Mouse (Mus musculus): ENCODE results near the gene Bricd5. TPM values are rescaled to one million over a fixed set of nuclear protein-coding genes. Genes with fewer than 3 reads are reported as not detected.
"Not testable (repeated sequence)": the region's sequence is repeated elsewhere in the genome, so short reads cannot be mapped to it uniquely, and the experiment has no call there.

Bricd5 gene
- polyA plus RNA-seq, 1 experiment from 2014 or later: 0.28 TPM

- Histone ChIP-seq H3K9me3 (no peaks in the 10 kb centered on the region), H3K27me3 (replicated peaks) (no peaks in the 10 kb centered on the region), H3K36me3 (peaks cover 99% of the 10 kb centered on the region), H3K9ac (no peak overlapping the region), H3K4me2 (replicated peaks) (no peak overlapping the region), H3K27ac (no peak overlapping the region), H3K4me1 (no peaks in the 10 kb centered on the region), H3K4me3 (no peak overlapping the region)
- ATAC-seq (ENCODE audit: low FRiP score, low read depth): no peak
- 88% methylated on average over 4 of the region's 4 CpGs for WGBS
Measured at GRCm38 (mm10) chr17:24443409-24443808, 30.3 kb upstream of the Bricd5 start.

- WGBS: 97% methylated on average over 8 of the region's 8 CpGs
- no peak overlapping the region for H3K9ac ChIP-seq
- peaks cover 97% of the 10 kb centered on the region for H3K36me3 ChIP-seq
- no peak for ATAC-seq (ENCODE audit: low FRiP score, low read depth)
- no peaks in the 10 kb centered on the region for H3K27me3 ChIP-seq (replicated peaks)
- no peak overlapping the region for H3K4me2 ChIP-seq (replicated peaks)
- no peaks in the 10 kb centered on the region for H3K9me3 ChIP-seq
- H3K4me3 ChIP-seq: no peak overlapping the region
- H3K4me1 ChIP-seq: no peaks in the 10 kb centered on the region
- no peak overlapping the region for H3K27ac ChIP-seq
Measured at GRCm38 (mm10) chr17:24446590-24446989, 27.1 kb upstream of the Bricd5 start.

GRCm38 (mm10) chr17:24449507-24449906 lies 24.2 kb upstream of the Bricd5 start:
- 94% methylated on average over 6 of the region's 6 CpGs for WGBS
- H3K36me3 ChIP-seq: peaks cover 71% of the 10 kb centered on the region
- H3K4me2 ChIP-seq (replicated peaks): no peak overlapping the region
- H3K4me3 ChIP-seq: no peak overlapping the region
- H3K4me1 ChIP-seq: peaks cover 12% of the 10 kb centered on the region
- no peaks in the 10 kb centered on the region for H3K27me3 ChIP-seq (replicated peaks)
- H3K9me3 ChIP-seq: no peaks in the 10 kb centered on the region
- H3K9ac ChIP-seq: no peak overlapping the region
- H3K27ac ChIP-seq: no peak overlapping the region
- ATAC-seq (ENCODE audit: low FRiP score, low read depth): no peak

GRCm38 (mm10) chr17:24451220-24451619 lies 22.5 kb upstream of the Bricd5 start:
- WGBS: 95% methylated on average over 6 of the region's 6 CpGs
- H3K36me3 ChIP-seq: peaks cover 53% of the 10 kb centered on the region
- H3K9me3 ChIP-seq: no peaks in the 10 kb centered on the region
- H3K4me2 ChIP-seq (replicated peaks): no peak overlapping the region
- H3K9ac ChIP-seq: no peak overlapping the region
- no peak overlapping the region for H3K27ac ChIP-seq
- ATAC-seq (ENCODE audit: low FRiP score, low read depth): no peak
- H3K4me3 ChIP-seq: no peak overlapping the region
- H3K27me3 ChIP-seq (replicated peaks): no peaks in the 10 kb centered on the region
- H3K4me1 ChIP-seq: peaks cover 13% of the 10 kb centered on the region

GRCm38 (mm10) chr17:24453372-24453771 lies 20.3 kb upstream of the Bricd5 start:
- no peaks in the 10 kb centered on the region for H3K9me3 ChIP-seq
- no peak overlapping the region for H3K9ac ChIP-seq
- H3K27me3 ChIP-seq (replicated peaks): no peaks in the 10 kb centered on the region
- ATAC-seq (ENCODE audit: low FRiP score, low read depth): no peak
- H3K27ac ChIP-seq: no peak overlapping the region
- peaks cover 13% of the 10 kb centered on the region for H3K4me1 ChIP-seq
- H3K4me3 ChIP-seq: no peak overlapping the region
- peak overlapping the region; percentile 86 for H3K4me2 ChIP-seq (replicated peaks)
- 92% methylated on average over 2 of the region's 2 CpGs for WGBS
- peaks cover 32% of the 10 kb centered on the region for H3K36me3 ChIP-seq

- ATAC-seq (ENCODE audit: low FRiP score, low read depth): no peak
- Histone ChIP-seq H3K9ac (peak overlapping the region; percentile 81), H3K4me1 (peaks cover 13% of the 10 kb centered on the region), H3K27ac (peak overlapping the region; percentile 81; the same call in 1 of the 2 replicates), H3K36me3 (peaks cover 23% of the 10 kb centered on the region), H3K9me3 (no peaks in the 10 kb centered on the region), H3K4me2 (replicated peaks) (peak overlapping the region; percentile 86), H3K4me3 (peak overlapping the region; percentile 77), H3K27me3 (replicated peaks) (no peaks in the 10 kb centered on the region)
- WGBS: 10% methylated on average over 14 of the region's 14 CpGs
Measured at GRCm38 (mm10) chr17:24454218-24454755, 19.4 kb upstream of the Bricd5 start.

- ATAC-seq (ENCODE audit: low FRiP score, low read depth): peak; percentile 94
- H3K9ac ChIP-seq: peak overlapping the region; percentile 81
- H3K27me3 ChIP-seq (replicated peaks): no peaks in the 10 kb centered on the region
- H3K4me3 ChIP-seq: peak overlapping the region; percentile 77
- H3K4me2 ChIP-seq (replicated peaks): peak overlapping the region; percentile 86
- H3K9me3 ChIP-seq: no peaks in the 10 kb centered on the region
- H3K4me1 ChIP-seq: peaks cover 13% of the 10 kb centered on the region
- WGBS: under 1% methylated on average over 67 of the region's 67 CpGs
- H3K27ac ChIP-seq: peak overlapping the region; percentile 81
- peaks cover 16% of the 10 kb centered on the region for H3K36me3 ChIP-seq
Measured at GRCm38 (mm10) chr17:24454756-24455522, 18.7 kb upstream of the Bricd5 start.

- not testable (repeated sequence) for H3K27me3 ChIP-seq (replicated peaks); H3K27ac ChIP-seq; H3K4me3 ChIP-seq; H3K9ac ChIP-seq; H3K9me3 ChIP-seq
- H3K4me2 ChIP-seq (replicated peaks): peak overlapping the region; percentile 86
- 0 out of 2 replicates have a peak, but pooled peaks have one; percentile 10 for ATAC-seq (ENCODE audit: low FRiP score, low read depth)
- H3K4me1 ChIP-seq: peaks cover 13% of the 10 kb centered on the region
- peaks cover 12% of the 10 kb centered on the region for H3K36me3 ChIP-seq
- WGBS: 56% methylated on average over 10 of the region's 10 CpGs
Measured at GRCm38 (mm10) chr17:24455523-24456206, 18.0 kb upstream of the Bricd5 start.

GRCm38 (mm10) chr17:24461580-24461979 lies 12.1 kb upstream of the Bricd5 start:
- H3K4me2 ChIP-seq (replicated peaks): no peak overlapping the region
- no peaks in the 10 kb centered on the region for H3K4me1 ChIP-seq
- H3K9me3 ChIP-seq: no peaks in the 10 kb centered on the region
- H3K27ac ChIP-seq: no peak overlapping the region
- no peak for ATAC-seq (ENCODE audit: low FRiP score, low read depth)
- no peaks in the 10 kb centered on the region for H3K27me3 ChIP-seq (replicated peaks)
- no peaks in the 10 kb centered on the region for H3K36me3 ChIP-seq
- no peak overlapping the region for H3K9ac ChIP-seq
- no peak overlapping the region for H3K4me3 ChIP-seq
- 73% methylated on average over 2 of the region's 2 CpGs for WGBS

GRCm38 (mm10) chr17:24462932-24463331 lies 10.8 kb upstream of the Bricd5 start:
- WGBS: 81% methylated on average over 1 of the region's 1 CpGs
- Histone ChIP-seq H3K27ac (no peak overlapping the region), H3K9me3 (no peaks in the 10 kb centered on the region), H3K36me3 (no peaks in the 10 kb centered on the region), H3K4me3 (no peak overlapping the region), H3K4me2 (replicated peaks) (no peak overlapping the region), H3K27me3 (replicated peaks) (no peaks in the 10 kb centered on the region), H3K4me1 (no peaks in the 10 kb centered on the region), H3K9ac (no peak overlapping the region)
- no peak for ATAC-seq (ENCODE audit: low FRiP score, low read depth)

- WGBS: 61% methylated on average over 6 of the region's 6 CpGs
- Histone ChIP-seq H3K27me3 (replicated peaks) (no peaks in the 10 kb centered on the region), H3K4me1 (no peaks in the 10 kb centered on the region), H3K27ac (no peak overlapping the region), H3K9me3 (no peaks in the 10 kb centered on the region), H3K9ac (no peak overlapping the region), H3K4me3 (no peak overlapping the region), H3K4me2 (replicated peaks) (no peak overlapping the region), H3K36me3 (no peaks in the 10 kb centered on the region)
- ATAC-seq (ENCODE audit: low FRiP score, low read depth): no peak
Measured at GRCm38 (mm10) chr17:24463374-24464133, 10.1 kb upstream of the Bricd5 start.

Data from neural tube, embryonic 12.5 days (tissue).